Mouse (Mus musculus) stomach, postnatal 0 days (tissue): ENCODE measurements around the gene Lonrf2.

Source experiments
- CTCF ChIP-seq: IDR thresholded peaks from 2 replicates; pipeline ENCODE4 v1.5.1; 2016; ENCODE audit warnings: antibody characterized with exemption, low read depth, mild to moderate bottlenecking, moderate library complexity
- EP300 ChIP-seq: optimal IDR thresholded peaks from 2 replicates; pipeline ENCODE3; 2016; ENCODE audit warnings: antibody characterized with exemption

- TF ChIP-seq CTCF: no peak
- no peak for TF ChIP-seq EP300
Observed at GRCm38 (mm10) chr1:38807121-38807520, 29.4 kb downstream of the Lonrf2 start.
